Mouse (Mus musculus): ENCODE data around the gene Lcn4.
A peak's percentile ranks its signal among the peaks of the same experiment; 100 is the strongest.

- TF ChIP-seq POLR2A (IDR thresholded peaks at IDR 0.05; ENCODE audit: extremely low read depth, insufficient read depth, low read length) = no peak
- peak; percentile 100 for TF ChIP-seq CTCF (IDR thresholded peaks at IDR 0.05; ENCODE audit: low read depth, low read length)
Observed at GRCm38 (mm10) chr2:26646643-26647293, 24.3 kb downstream of the Lcn4 start.
